Mouse (Mus musculus) heart, postnatal 0 days (tissue): ENCODE results near the gene Skida1. TPM values are rescaled to one million over a fixed set of nuclear protein-coding genes. Genes with fewer than 3 reads are reported as not detected.
A peak's percentile ranks its signal among the peaks of the same experiment; 100 is the strongest.

Experiments
- ATAC-seq: fragments of 200-750 bp; cut with Nextera tagmentation; 2 replicates; pipeline ENCODE4 v1.8.0; 2017; ENCODE audit warnings: low read depth, moderate number of reproducible peaks, moderate library complexity; ENCODE audit not compliant: insufficient read depth
- DNase-seq: peaks from one replicate; pipeline ENCODE4 v3.0.0-alpha.2; 2016; ENCODE audit warnings: low spot score
- H3K27ac ChIP-seq: fragments of 300-500 bp; sonication (generic); 2 replicates; pipeline ENCODE4 v1.5.1; 2014; ENCODE audit warnings: low read depth, mild to moderate bottlenecking
- H3K27me3 ChIP-seq: fragments of 300-500 bp; sonication (generic); 2 replicates; pipeline ENCODE4 v1.6.1; 2014; ENCODE audit warnings: low read length, mixed read lengths; ENCODE audit not compliant: control insufficient read depth, insufficient read depth
- H3K36me3 ChIP-seq: fragments of 300-500 bp; sonication (generic); replicated peaks from 2 replicates; pipeline ENCODE4 v1.6.1; 2014; ENCODE audit warnings: low read length, mixed read lengths; ENCODE audit not compliant: control insufficient read depth, insufficient read depth
- H3K4me1 ChIP-seq: fragments of 300-500 bp; sonication (generic); 2 replicates; pipeline ENCODE4 v1.6.1; 2014; ENCODE audit warnings: antibody characterized with exemption; ENCODE audit not compliant: control insufficient read depth, insufficient read depth
- H3K4me2 ChIP-seq: fragments of 300-500 bp; sonication (generic); 2 replicates; pipeline ENCODE4 v1.6.1; 2014; ENCODE audit warnings: low read depth, mild to moderate bottlenecking, low read length, moderate library complexity
- H3K4me3 ChIP-seq: fragments of 300-500 bp; sonication (generic); 2 replicates; pipeline ENCODE4 v1.5.1; 2014; ENCODE audit warnings: low read depth, low read length
- H3K9ac ChIP-seq: fragments of 300-500 bp; sonication (generic); replicated peaks from 2 replicates; pipeline ENCODE4 v1.6.1; 2014; ENCODE audit warnings: low read depth, low read length, mixed read lengths
- H3K9me3 ChIP-seq: fragments of 300-500 bp; sonication (generic); replicated peaks from 2 replicates; pipeline ENCODE4 v1.6.1; 2016; ENCODE audit warnings: low read length; ENCODE audit not compliant: control insufficient read depth
- CTCF ChIP-seq: IDR thresholded peaks from 2 replicates; pipeline ENCODE4 v1.5.1; 2016; ENCODE audit warnings: antibody characterized with exemption, control low read depth, low read depth
- EP300 ChIP-seq: IDR thresholded peaks from 2 replicates; pipeline ENCODE4 v1.6.1; 2016; ENCODE audit warnings: antibody characterized with exemption, low read depth
- WGBS: fragments of 180-500 bp; shearing (Covaris S2); extraction: QIAGEN DNeasy Blood & Tissue Kit; methylation state at CpG from one replicate; pipeline ENCODE4 v1.1.7; 2014; 5-methylcytosine and 5-hydroxymethylcytosine counted together
- polyA plus RNA-seq: library from polyadenylated mRNA; unstranded; fragments of >200 nt; fragmentation: Nextera tagmentation; extraction: Ambion mirVana; gene quantifications from 2 replicates; pipeline ENCODE4 v1.2.1, GENCODE M21; 2015
- total RNA-seq: library from RNA; depleted of rRNA; stranded (reverse); fragments of >200 nt; gene quantifications from 2 replicates; pipeline ENCODE4 v1.2.3, GENCODE M21; 2014; ENCODE audit warnings: low replicate concordance

Skida1 gene
- total and polyA plus RNA-seq, 2 experiments from 2014 or later = 2.2 to 7.1 TPM

GRCm38 (mm10) chr2:18046758-18047645 lies 1.8 kb downstream of the Skida1 start:
- WGBS = under 1% methylated on average over 46 of the region's 64 CpGs

GRCm38 (mm10) chr2:18046186-18046585 lies 2.7 kb downstream of the Skida1 start:
- peak overlapping the region; percentile 95 for H3K4me3 ChIP-seq
- H3K9ac ChIP-seq = peak overlapping the region; percentile 97
- peak overlapping the region; percentile 78 for H3K4me2 ChIP-seq
- DNase-seq = no peak
- peaks cover 57% of the 10 kb centered on the region for H3K4me1 ChIP-seq
- H3K36me3 ChIP-seq = no peaks in the 10 kb centered on the region
- peak overlapping the region; percentile 99 for H3K27ac ChIP-seq
- ATAC-seq = no peak
- no peak for TF ChIP-seq CTCF
- TF ChIP-seq EP300 = no peak
- no peaks in the 10 kb centered on the region for H3K27me3 ChIP-seq
- WGBS = 7% methylated on average over 4 of the region's 4 CpGs
- no peaks in the 10 kb centered on the region for H3K9me3 ChIP-seq

More at GRCm38 (mm10) chr2:18046758-18047645, 1.8 kb downstream of the Skida1 start:
- Histone ChIP-seq H3K4me1 (peaks cover 54% of the 10 kb centered on the region), H3K9ac (peak overlapping the region; percentile 97), H3K27ac (peak overlapping the region; percentile 99), H3K27me3 (no peaks in the 10 kb centered on the region), H3K9me3 (no peaks in the 10 kb centered on the region), H3K4me2 (peak overlapping the region; percentile 78), H3K4me3 (peak overlapping the region; percentile 95), H3K36me3 (no peaks in the 10 kb centered on the region)
- ATAC-seq = peak; percentile 42
- TF ChIP-seq CTCF (no peak), EP300 (no peak)
- DNase-seq = no peak

GRCm38 (mm10) chr2:18045781-18046181 lies 3.1 kb downstream of the Skida1 start:
- Histone ChIP-seq H3K27me3 (no peaks in the 10 kb centered on the region), H3K9ac (peak overlapping the region; percentile 97), H3K36me3 (no peaks in the 10 kb centered on the region), H3K4me2 (peak overlapping the region; percentile 78), H3K4me1 (peaks cover 56% of the 10 kb centered on the region), H3K9me3 (no peaks in the 10 kb centered on the region), H3K27ac (peak overlapping the region; percentile 99; the same call in 1 of the 2 replicates), H3K4me3 (peak overlapping the region; percentile 95)
- DNase-seq (no peak), ATAC-seq (no peak)
- 29% methylated on average over 6 of the region's 6 CpGs for whole genome bisulfite sequencing
- TF ChIP-seq CTCF = no peak
- TF ChIP-seq EP300 = no peak

GRCm38 (mm10) chr2:18045143-18045780 lies 3.6 kb downstream of the Skida1 start:
- H3K4me1 ChIP-seq = peaks cover 51% of the 10 kb centered on the region
- no peaks in the 10 kb centered on the region for H3K36me3 ChIP-seq
- no peaks in the 10 kb centered on the region for H3K9me3 ChIP-seq
- TF ChIP-seq CTCF (no peak), EP300 (no peak)
- 16% methylated on average over 7 of the region's 7 CpGs for WGBS
- peak overlapping the region; percentile 95 for H3K4me3 ChIP-seq
- ATAC-seq (no peak), DNase-seq (no peak)
- H3K4me2 ChIP-seq = peak overlapping the region; percentile 78
- H3K27me3 ChIP-seq = no peaks in the 10 kb centered on the region
- H3K9ac ChIP-seq = peak overlapping the region; percentile 97
- no peak overlapping the region for H3K27ac ChIP-seq

GRCm38 (mm10) chr2:18041199-18041885 lies 7.5 kb downstream of the Skida1 start:
- no peak for TF ChIP-seq EP300
- no peak for TF ChIP-seq CTCF
- H3K4me2 ChIP-seq = 0 out of 2 replicates have a peak overlapping the region, but pooled peaks have one; percentile 18
- peak overlapping the region; percentile 30; the same call in 1 of the 2 replicates for H3K27ac ChIP-seq
- no peak overlapping the region for H3K4me3 ChIP-seq
- 0 out of 2 replicates have a peak overlapping the region, but pooled peaks have one; percentile 4 for H3K9ac ChIP-seq
- H3K27me3 ChIP-seq = no peaks in the 10 kb centered on the region
- ATAC-seq (0 out of 2 replicates have a peak, but pooled peaks have one; percentile 37), DNase-seq (peak; percentile 5)
- 49% methylated on average over 14 of the region's 14 CpGs for WGBS
- no peaks in the 10 kb centered on the region for H3K9me3 ChIP-seq
- H3K36me3 ChIP-seq = no peaks in the 10 kb centered on the region
- peaks cover 52% of the 10 kb centered on the region for H3K4me1 ChIP-seq
